Mouse (Mus musculus): ENCODE measurements around the gene Cops2. TPM values are rescaled to one million over a fixed set of nuclear protein-coding genes. Genes with fewer than 3 reads are reported as not detected.

The Cops2 gene
- polyA plus RNA-seq (2016; fragmentation: Nextera tagmentation; extraction: Ambion mirVana) = 60.2 and 62.1 TPM in 2 replicates

DNA sequence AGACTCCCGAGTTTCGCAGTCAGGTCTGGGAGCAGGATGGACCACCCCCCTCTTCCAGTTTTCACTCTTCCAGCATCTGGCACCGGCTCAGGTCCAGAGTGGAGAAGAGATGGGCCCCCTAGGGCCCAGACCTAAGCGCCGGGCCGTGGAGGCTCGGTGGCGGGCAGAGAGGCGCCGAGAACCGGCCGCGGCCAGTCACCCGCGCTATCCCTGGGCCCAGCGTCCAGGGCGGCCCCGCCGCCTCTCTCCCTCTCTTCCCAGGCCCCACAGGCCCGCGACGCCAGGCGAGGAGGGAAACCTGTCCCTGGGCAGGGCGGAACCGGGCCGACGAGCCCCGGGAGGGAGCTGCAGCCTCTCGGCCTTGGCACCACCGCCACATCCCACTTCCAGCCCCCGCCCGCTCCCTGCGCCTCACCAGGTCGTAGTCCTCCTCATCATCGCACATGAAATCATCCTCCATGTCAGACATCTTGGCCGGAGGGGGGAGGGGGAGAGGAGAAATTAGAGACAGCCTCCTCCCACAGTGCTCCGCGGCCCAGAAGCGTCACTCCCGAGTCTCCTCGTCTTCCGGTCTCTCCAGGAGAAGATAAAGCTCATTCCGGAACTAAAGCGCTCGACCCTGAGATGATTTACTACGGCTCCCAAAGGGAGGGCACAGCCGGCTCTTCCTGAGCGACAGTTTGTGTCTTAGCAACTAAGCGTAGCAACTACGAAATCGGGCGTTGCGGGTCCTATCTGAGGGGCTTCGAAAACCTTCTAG is at the start of gene Cops2, which contains the start of gene Galk2:
Gene Cops2 (minus strand): TSS at position 619 of the 760 bp plus-strand sequence.
Gene Galk2 (plus strand): TSS at position 589 of the 760 bp plus-strand sequence.
- H3K4me3 ChIP-seq = peak within 1 kb of the TSS; percentile 100
- peak within 1 kb of the TSS; percentile 93 for H3K27ac ChIP-seq
- H3K4me1 ChIP-seq = peaks cover 36% of the 10 kb centered on the region
- peak within 1 kb of the TSS; percentile 73 for H3K4me2 ChIP-seq
- H3K9ac ChIP-seq = peak within 1 kb of the TSS; percentile 99
- H3K27me3 ChIP-seq (replicated peaks) = no peaks in the 10 kb centered on the region
- WGBS (ENCODE audit: insufficient replicate concordance) = under 1% methylated on average over 51 of the region's 54 CpGs
- ATAC-seq = peak; percentile 97
- no peaks in the 10 kb centered on the region for H3K9me3 ChIP-seq (replicated peaks)
- 0 out of 2 replicates have a peak, but pooled peaks cover 4% of the 10 kb centered on the region for H3K36me3 ChIP-seq

DNA sequence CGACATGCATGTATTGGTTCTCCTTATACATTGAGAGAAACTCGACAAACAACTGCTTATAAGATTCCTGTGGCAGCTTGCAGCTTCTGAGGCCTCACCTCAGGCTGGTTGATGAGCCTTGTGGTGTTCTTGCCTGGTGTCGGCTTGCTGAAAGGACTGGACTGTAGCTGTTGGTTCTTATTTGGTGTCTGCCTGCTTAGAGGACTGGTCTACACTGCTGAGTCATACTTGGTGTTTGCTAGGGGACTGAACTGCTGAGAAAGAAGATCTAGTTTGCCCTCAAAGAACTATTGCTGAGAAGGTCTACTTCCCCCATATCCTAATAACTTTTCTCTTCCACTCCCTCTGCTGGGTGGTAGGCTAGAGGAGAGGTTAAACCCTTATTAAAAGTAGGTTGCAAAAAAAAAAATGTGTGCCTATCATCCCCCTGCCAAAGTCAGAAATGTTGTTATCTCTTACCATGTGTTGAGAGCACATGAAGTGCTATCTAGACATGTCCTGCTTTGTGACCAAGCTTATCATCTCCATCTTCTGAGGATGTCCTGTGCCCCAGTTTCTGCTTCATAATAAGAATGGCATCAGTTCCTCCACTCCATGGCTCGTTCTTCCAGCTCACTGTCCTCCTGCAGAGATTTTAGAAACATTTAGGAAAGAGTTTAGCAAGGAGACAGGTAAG is 48.8 kb upstream of the Cops2 start:
- Histone ChIP-seq H3K4me3 (no peak overlapping the region), H3K9ac (no peak overlapping the region), H3K9me3 (replicated peaks) (no peaks in the 10 kb centered on the region), H3K27ac (peak overlapping the region; percentile 53), H3K4me1 (peaks cover 17% of the 10 kb centered on the region), H3K36me3 (peaks cover 6% of the 10 kb centered on the region; the same call in 1 of the 2 replicates), H3K4me2 (peak overlapping the region; percentile 12; the same call in 1 of the 2 replicates), H3K27me3 (replicated peaks) (no peaks in the 10 kb centered on the region)
- ATAC-seq = peak; percentile 86
- WGBS (ENCODE audit: insufficient replicate concordance) = 55% methylated on average over 4 of the region's 4 CpGs

DNA sequence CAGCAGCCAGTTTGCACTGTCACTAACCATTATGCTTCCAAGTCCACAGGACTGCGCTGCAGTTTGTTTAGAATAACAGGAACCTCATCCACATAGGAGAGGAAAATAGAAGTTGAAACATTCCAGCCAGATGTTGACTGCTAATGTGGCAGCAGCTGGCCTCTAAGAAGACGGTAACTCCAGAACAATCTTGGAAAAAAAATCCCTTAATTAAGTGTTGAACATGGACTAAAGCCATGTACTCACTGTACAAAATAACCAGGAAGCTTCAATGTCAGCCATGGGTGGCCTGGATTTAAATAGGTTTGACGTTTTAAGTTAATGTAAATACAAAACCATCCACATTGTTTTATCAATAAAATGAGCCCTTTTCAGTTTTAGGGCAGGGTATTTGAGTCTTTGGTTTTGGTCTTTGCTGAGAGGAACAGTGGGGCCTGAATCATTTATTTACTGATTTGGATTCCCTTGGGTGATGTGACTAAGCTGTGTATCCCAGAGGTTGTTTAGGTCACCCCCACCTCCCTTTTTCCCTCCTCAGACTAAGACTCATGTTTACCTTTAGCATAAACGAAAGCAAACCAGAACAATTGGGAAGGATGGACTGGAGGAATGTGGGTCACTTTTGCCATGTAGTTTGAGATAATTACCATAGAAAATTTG is 47.6 kb upstream of the Cops2 start:
- Histone ChIP-seq H3K4me2 (no peak overlapping the region), H3K27ac (no peak overlapping the region), H3K9me3 (replicated peaks) (no peaks in the 10 kb centered on the region), H3K4me3 (no peak overlapping the region), H3K27me3 (replicated peaks) (no peaks in the 10 kb centered on the region), H3K36me3 (peaks cover 6% of the 10 kb centered on the region; the same call in 1 of the 2 replicates), H3K9ac (no peak overlapping the region), H3K4me1 (peaks cover 24% of the 10 kb centered on the region)
- WGBS (ENCODE audit: insufficient replicate concordance) = 75% methylated on average over 4 of the region's 4 CpGs
- no peak for ATAC-seq

DNA sequence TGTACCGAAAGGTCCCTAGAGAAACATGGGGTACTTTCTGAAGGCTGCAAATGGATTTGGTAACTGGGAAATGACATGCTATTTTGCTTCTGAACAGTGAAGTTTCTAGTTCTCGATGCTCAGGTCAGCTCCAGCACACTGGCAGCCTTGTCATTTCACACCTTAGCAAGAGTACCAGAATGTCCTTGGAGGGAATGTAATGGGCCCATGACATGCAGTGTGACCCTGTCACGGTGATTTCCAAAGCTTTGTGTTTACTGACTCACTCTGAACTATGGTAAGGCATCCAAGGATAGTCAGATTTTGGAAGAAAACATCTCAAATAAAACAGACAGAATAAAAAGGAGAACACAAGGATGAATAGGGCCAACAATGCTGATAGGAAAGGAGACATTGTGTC is 42.5 kb upstream of the Cops2 start:
- H3K9ac ChIP-seq = 0 out of 2 replicates have a peak overlapping the region, but pooled peaks have one; percentile 17
- WGBS (ENCODE audit: insufficient replicate concordance) = 74% methylated on average over 3 of the region's 3 CpGs

DNA sequence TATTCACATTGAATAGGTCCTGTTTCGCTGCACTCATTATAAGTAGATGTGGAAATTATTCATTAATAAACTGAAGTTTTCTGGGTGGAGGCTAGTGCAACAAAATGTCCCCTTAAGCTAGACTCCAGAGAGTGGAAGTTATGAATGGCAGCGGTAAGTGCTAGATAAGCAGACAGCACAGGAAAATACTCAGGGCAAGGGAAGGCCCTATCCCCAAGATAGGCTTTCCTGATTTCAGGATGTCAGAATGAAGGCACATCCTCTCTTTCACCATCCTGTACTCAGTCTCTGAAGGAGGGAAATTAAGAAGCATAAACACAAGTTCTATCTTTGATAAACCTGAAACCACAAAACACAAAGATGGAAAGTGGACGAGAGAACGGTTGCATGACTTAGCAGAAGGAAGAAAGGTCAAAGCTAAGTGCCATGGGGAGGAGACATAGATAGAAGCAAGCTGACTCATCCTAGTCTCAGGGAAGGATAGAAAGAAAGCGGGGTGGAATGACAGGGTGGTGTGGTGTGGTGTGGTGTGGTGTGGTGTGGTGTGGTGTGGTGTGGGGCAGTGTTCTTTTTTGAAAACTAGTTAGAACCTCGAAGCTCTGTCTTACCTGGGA is 42.0 kb upstream of the Cops2 start:
- peak; percentile 100 for ATAC-seq
- Histone ChIP-seq H3K27me3 (replicated peaks) (no peaks in the 10 kb centered on the region), H3K4me1 (peaks cover 24% of the 10 kb centered on the region), H3K4me2 (peak overlapping the region; percentile 37), H3K4me3 (no peak overlapping the region), H3K36me3 (0 out of 2 replicates have a peak, but pooled peaks cover 4% of the 10 kb centered on the region), H3K9me3 (replicated peaks) (no peaks in the 10 kb centered on the region), H3K27ac (peak overlapping the region; percentile 90), H3K9ac (no peak overlapping the region)
- 35% methylated on average over 6 of the region's 6 CpGs for WGBS (ENCODE audit: insufficient replicate concordance)

More for the DNA sequence above, 42.5 kb upstream of the Cops2 start:
- Histone ChIP-seq H3K27ac (peak overlapping the region; percentile 90), H3K4me3 (no peak overlapping the region), H3K36me3 (peaks cover 5% of the 10 kb centered on the region; the same call in 1 of the 2 replicates), H3K9me3 (replicated peaks) (no peaks in the 10 kb centered on the region), H3K27me3 (replicated peaks) (no peaks in the 10 kb centered on the region), H3K4me2 (peak overlapping the region; percentile 37), H3K4me1 (peaks cover 24% of the 10 kb centered on the region)
- no peak; the same call in 1 of the 2 replicates for ATAC-seq

DNA sequence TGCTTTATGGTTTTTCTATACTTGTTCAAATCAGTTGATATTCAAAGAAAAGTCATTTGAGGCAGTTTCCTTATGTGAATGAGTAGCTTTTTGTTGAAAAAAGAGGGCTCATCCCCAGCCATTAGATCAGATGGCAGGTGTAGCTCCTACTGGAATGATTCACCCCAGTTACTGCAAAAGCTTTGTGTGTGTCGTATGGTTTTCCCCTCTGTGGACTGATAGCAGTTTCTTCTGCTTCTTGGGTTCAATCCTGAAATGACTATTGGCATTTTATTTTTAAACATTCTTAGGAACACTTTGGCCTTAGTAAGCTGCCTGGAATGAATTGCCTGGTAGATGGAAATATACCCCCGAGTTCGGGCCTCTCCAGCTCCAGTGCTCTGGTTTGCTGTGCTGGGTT is 37.4 kb upstream of the Cops2 start:
- WGBS (ENCODE audit: insufficient replicate concordance) = 73% methylated on average over 3 of the region's 3 CpGs
- Histone ChIP-seq H3K4me1 (peaks cover 15% of the 10 kb centered on the region), H3K9me3 (replicated peaks) (no peaks in the 10 kb centered on the region), H3K9ac (no peak overlapping the region), H3K4me2 (no peak overlapping the region), H3K36me3 (0 out of 2 replicates have a peak, but pooled peaks cover 4% of the 10 kb centered on the region), H3K27me3 (replicated peaks) (no peaks in the 10 kb centered on the region), H3K27ac (no peak overlapping the region), H3K4me3 (no peak overlapping the region)
- no peak for ATAC-seq

DNA sequence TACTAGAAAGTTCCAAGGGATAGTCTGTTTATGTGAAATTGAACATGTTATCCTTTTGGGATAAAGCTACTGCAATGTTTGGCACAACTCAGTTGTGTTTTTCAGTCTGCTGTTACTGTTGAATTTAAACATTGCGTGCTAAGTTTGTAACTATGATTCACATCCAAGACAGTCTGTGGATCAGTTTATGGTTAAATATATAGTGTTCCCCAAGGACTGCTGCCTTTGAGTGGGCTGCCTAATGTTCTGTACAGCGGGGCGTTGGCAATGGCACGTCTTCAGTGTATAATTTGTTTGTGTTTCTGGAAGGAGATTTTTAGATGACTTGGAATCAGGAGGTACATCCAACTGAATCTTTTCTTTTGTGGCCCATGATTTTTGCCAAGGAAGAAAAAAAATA is 36.2 kb upstream of the Cops2 start:
- no peak for ATAC-seq
- no peak overlapping the region for H3K27ac ChIP-seq
- 0 out of 2 replicates have a peak, but pooled peaks cover 4% of the 10 kb centered on the region for H3K36me3 ChIP-seq
- H3K4me3 ChIP-seq = no peak overlapping the region
- 89% methylated on average over 4 of the region's 4 CpGs for WGBS (ENCODE audit: insufficient replicate concordance)
- H3K9ac ChIP-seq = no peak overlapping the region
- no peaks in the 10 kb centered on the region for H3K9me3 ChIP-seq (replicated peaks)
- H3K4me1 ChIP-seq = peaks cover 2% of the 10 kb centered on the region
- no peaks in the 10 kb centered on the region for H3K27me3 ChIP-seq (replicated peaks)
- no peak overlapping the region for H3K4me2 ChIP-seq

DNA sequence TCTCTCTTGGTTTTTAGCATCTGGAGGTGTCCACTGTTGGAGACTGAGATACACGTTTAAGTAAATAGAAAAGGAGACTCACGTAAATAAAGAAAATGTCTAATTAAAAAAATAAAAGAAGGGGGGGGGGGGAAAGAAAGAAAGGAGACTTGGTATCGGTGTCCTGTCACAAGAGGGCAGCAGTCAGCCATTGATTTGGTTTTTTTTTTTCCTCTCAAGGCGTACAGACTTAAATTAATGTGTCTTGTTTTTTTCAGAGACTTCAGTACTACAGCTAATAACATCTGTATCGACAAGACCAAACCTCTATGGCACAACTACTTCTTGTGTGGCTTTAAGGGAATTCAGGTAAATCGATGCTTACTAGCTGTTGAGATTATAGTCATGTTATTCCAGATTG is 34.2 kb upstream of the Cops2 start:
- Histone ChIP-seq H3K9me3 (replicated peaks) (no peaks in the 10 kb centered on the region), H3K27me3 (replicated peaks) (no peaks in the 10 kb centered on the region), H3K27ac (no peak overlapping the region), H3K4me1 (no peaks in the 10 kb centered on the region), H3K36me3 (no peaks in the 10 kb centered on the region), H3K4me2 (no peak overlapping the region), H3K4me3 (no peak overlapping the region), H3K9ac (no peak overlapping the region)
- no peak for ATAC-seq
- 49% methylated on average over 6 of the region's 6 CpGs for WGBS (ENCODE audit: insufficient replicate concordance)

DNA sequence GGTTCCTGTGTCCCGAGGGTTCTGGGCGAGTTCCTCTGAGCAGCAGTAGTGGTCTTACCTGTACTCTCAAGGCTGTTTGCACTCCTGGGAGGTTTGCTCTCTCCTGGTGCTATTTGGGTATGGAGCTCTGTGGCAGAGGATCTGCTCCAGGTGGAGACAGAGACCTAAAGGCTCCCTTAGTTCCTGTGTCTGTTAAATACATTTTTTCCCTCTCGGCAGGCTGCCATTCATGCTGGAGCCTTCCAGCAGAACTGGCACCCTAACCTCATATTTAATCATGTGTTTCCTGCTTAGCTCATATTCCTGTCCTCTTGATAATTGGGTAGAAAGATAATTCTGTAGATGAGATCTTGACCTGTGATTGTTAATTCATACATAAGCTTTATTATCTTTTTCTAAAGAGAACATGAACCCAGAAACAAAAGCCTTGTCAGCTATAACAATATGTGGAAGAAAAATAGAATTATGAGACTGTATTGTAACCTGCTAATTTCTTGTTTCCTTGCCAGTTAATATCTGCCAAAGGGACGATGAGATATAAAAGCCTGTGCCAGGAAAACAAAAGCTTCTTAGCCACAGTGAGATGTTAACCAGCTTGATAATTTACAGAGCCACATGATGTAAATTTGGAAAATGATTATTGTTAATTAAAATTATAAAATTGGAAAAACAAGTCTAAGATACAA is 27.1 kb upstream of the Cops2 start:
- Histone ChIP-seq H3K27ac (no peak overlapping the region), H3K36me3 (no peaks in the 10 kb centered on the region), H3K4me2 (no peak overlapping the region), H3K9ac (no peak overlapping the region), H3K27me3 (replicated peaks) (no peaks in the 10 kb centered on the region), H3K4me1 (no peaks in the 10 kb centered on the region), H3K4me3 (no peak overlapping the region), H3K9me3 (replicated peaks) (no peaks in the 10 kb centered on the region)
- WGBS (ENCODE audit: insufficient replicate concordance) = 62% methylated on average over 4 of the region's 4 CpGs
- no peak for ATAC-seq

DNA sequence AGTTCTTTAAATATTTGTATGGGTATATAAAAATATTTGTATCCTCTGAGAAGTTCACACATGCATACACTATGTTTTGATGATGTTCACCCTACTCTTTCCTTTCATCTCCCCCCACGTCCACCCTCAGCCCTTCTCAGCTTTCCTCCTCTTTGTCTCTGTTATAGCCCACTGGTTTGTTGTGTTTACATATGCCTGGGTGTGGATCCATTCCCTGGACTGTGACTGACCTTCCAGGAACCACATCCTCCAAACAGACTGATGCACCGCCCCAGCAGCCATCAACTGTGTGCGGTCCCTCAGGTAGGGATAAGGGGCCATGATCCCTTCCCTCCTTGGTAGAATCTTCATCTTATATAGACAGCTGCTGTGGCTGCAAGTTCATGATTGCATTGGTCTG is 11.2 kb upstream of the Cops2 start:
- H3K4me3 ChIP-seq = no peak overlapping the region
- WGBS (ENCODE audit: insufficient replicate concordance) = 85% methylated on average over 3 of the region's 3 CpGs
- H3K9ac ChIP-seq = no peak overlapping the region
- H3K9me3 ChIP-seq (replicated peaks) = no peaks in the 10 kb centered on the region
- peaks cover 3% of the 10 kb centered on the region for H3K36me3 ChIP-seq
- H3K27ac ChIP-seq = no peak overlapping the region
- H3K4me2 ChIP-seq = no peak overlapping the region
- no peak for ATAC-seq
- H3K27me3 ChIP-seq (replicated peaks) = no peaks in the 10 kb centered on the region
- H3K4me1 ChIP-seq = peaks cover 34% of the 10 kb centered on the region

DNA sequence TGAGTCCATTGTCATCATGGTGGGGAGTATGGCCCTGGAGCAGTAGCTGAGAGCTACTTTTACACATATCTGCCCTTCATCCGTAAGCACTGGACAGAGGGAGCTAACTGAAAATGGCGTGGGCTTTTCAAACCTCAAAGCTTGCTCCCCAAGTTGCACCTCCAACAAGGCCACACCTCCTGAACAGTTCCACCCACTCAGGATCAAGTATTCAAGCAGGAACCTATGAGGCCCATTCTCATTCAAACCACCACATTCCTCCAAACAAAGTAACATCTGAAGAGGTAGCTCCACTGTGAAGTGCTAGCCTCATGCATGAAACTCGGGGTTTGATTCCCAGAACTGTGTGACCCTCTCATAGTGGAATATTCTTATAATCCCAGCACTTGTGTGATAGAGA is 9.4 kb upstream of the Cops2 start:
- Histone ChIP-seq H3K36me3 (peaks cover 3% of the 10 kb centered on the region), H3K4me1 (peaks cover 53% of the 10 kb centered on the region), H3K27me3 (replicated peaks) (no peaks in the 10 kb centered on the region), H3K4me3 (no peak overlapping the region), H3K27ac (no peak overlapping the region), H3K4me2 (no peak overlapping the region), H3K9ac (no peak overlapping the region), H3K9me3 (replicated peaks) (no peaks in the 10 kb centered on the region)
- 59% methylated on average over 3 of the region's 3 CpGs for whole genome bisulfite sequencing (ENCODE audit: insufficient replicate concordance)
- no peak for ATAC-seq
